Mouse (Mus musculus) thymus, postnatal 14 days (tissue): Measurements from ENCODE around the gene Fam181a.
A peak's percentile ranks its signal among the peaks of the same experiment; 100 is the strongest.

Source experiments
- DNase-seq: peaks from one replicate; pipeline ENCODE4 v3.0.0; 2021

The Fam181a gene

DNA sequence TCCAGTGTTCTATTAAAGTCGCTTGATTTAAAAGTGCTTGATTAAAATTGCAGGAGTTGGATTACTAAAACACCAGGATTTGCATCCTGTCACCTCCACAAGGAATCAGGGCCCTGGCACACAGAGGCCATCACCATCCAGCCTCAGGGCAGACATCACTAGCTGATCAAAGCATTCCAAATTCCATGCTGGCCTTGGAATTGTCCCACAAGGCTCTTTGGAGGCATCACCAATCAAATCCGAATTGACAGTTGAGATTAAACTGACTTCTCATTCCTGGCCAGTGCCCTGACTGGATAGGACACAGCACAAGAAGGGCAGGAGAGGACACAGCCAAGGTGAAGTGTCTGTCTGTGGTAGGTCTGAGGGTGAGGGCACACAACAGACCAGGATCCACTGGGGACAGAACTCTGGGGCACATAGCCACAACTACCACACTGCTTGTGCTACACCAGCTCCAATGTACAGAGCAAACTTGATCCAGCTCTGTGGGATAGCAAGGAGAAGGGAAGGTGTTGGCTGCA lies at the start of gene Fam181a:
Gene Fam181a (plus strand): TSS at position 232 of the 524 bp plus-strand sequence.
- no peak for DNase-seq

DNA sequence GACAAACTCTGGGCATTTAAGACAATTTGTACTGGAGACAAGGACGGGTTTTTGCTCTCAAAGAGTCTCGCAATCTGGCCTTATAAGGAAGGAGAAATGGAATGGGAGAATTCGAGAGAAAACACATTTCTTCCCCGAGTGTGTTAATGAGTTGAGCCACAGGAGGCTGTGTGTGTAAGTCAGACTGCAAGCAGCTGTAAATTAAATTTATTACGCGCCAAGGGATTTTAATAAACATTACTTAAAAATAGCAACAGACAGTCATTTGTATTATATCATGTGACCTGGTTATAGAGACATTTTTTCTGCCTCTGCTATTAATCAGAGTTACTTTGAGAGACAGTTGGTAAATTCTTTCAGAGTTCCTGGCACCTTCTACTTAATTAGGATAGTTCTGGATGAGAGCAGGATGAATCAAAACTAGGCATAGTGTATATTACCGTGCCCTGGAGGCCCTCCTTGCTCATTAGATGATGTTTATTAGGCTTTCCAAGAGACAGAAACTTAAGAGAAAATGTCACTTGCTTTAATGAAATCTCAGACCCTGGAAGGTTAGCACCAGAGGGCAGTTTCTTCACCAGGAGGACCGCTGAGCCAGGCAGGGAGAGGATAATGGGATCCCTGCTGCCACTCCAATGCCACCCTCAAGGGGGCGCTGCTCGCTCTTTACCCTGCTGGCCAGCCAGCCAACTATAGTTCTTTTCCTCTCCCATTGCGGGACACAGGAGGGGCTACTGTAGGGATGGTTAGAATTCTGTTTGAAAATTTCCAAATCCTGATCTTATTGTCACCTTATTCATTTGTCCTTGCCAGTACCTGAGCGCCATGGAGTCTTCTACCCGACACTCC lies 48.5 kb upstream of the Fam181a start:
- DNase-seq = peak; percentile 26

DNA sequence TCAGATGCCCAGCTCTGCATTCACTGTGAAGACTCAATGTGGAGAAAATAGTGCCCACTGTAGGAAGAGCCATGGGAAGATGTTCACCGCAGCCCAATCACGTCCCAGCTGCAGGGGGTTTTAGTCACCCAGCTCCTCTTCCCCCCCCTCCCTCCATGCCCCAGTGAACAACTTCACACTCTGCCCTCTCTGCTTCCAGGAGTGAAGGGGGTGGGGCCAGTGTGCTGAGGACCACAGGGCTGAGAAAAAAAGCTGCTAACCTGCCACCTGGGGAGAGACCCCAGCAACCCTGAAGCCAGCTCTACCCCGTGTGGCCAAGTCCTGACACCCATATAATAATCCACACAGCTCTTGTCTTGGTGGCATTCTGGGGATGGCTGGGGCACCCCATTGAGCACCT lies 44.2 kb upstream of the Fam181a start:
- DNase-seq = no peak

DNA sequence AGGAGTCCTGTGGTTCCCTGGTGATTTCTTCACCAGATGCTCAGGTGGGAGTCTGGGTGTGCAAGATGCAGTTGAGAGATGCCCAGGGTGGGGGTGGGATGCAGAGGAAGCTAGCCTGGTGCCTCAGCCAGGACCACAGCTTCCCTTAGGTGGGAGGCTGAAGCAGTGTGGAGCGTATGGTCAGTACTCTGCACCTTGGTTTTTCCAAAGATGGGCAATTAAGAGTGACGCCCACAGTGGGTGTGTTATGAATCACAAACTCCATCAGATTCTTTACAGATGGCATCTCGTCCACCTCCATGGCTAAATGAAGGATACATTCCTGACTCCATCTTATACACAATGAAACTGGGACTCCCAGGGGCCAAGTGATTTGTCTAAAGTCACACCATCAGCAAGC lies 38.6 kb upstream of the Fam181a start:
- DNase-seq = no peak

DNA sequence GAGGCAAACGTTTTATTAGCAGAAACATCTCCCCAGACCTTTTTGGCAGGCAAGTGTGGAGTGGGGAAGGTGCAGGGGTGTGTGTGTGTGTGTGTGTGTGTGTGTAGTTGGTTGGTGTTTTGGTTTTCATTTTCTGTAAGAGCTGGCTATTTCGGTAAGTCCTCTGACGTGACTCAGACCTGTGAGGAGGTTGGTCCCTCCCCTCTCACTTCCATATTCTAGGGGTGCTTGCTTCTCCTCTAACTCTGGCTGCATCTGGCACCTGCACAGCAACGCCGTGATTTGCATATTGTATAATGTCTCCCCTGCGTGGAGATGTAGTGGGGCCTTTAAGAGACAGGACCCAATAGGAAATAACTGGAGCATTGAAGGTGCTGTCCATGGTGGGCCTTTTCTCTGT lies 37.7 kb upstream of the Fam181a start:
- no peak for DNase-seq

DNA sequence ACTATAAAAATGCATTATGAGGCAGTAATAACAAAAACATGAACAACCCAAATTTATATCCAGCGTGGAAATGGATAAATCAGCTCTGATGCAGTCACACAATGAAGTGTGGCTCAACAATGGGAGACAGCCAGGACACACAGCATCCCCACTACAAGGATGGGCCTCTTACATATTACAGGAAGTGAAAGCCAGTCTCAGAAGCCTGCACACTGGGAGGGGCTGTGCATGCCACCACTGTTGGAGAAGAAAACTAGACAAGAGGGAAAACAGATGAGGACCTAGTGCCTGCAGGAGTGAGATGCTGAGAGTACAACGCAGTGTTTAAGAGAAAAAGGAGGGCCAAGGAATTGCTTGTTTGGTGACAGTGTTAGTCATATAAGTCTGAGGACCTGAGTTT lies 37.0 kb upstream of the Fam181a start:
- DNase-seq = no peak

DNA sequence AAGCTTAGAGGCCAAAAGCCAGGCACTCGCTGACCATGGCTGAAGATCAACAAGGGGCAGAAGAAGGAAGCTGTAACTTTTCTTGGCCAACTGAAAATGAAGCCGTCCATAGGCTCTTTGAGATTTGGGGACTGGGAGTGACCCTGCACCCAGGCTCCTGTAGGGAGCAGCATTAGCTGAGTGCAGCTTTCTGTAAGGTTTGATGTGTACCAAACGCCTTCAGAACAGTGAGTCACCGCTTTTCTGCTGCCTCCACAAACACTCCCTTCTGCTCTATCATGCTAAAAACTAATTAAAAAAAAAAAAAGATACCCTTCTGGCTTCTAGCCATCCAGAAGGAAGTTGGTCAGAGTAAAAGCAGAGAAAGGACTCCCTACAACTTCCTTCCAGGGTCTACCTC lies 34.4 kb upstream of the Fam181a start:
- DNase-seq = no peak

DNA sequence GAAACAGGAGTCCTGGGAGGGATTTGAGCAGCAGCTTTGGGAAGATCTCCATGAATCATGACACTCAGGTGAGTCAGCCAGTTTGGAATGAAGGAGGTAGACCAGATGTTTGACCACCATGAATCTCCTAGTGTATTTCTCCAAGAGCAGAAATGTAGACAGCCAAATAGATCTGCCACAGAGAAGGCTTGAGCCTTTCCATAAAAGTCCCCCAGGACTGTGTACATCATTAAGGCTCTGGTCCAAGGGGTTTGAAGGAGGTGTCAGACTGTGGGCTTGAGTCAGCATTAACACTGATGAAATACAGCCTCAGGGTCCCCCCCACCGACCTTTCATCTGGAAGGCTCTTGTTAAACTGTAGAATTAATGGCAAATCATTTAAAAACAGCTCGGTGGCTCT lies 29.3 kb upstream of the Fam181a start:
- DNase-seq = no peak

DNA sequence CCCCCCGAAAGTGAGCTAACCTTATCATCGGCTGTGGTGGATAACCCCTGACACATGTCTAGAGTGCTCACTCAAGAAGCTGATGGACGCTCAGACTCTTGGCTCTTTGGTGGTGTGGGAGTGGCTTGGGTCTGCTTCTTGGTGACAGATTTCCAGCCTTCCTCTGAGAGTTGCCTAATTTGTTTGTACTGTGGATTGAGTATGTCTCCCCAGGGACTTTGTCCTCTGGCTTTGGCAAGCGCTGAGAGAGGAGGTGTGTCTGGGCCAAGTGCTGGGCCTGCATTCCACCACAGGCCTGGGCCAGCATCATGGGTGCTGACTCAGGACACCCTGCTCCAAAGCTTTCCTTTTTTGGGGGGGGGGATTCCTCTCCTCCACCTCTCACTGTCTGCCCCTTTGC lies 28.9 kb upstream of the Fam181a start:
- no peak for DNase-seq

DNA sequence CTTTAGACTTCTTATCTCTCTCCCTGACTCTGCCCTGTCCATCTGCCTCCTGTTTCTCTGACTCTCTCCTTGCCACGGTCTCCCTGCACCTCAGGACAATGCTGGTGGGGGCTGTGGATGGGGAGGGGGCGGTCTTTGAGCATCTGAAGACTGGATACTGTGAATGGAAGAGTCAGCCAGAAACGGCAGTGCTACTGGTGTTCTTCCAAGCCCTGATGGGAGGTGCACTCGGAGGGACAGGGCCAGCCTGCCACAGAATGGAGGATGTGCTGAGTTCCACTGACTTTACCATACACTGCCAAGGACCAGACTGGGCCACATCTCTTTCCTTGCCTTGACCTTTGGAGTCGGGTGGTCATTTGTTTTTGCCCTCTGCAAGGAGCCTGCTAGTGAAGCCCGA lies 27.8 kb upstream of the Fam181a start:
- DNase-seq = no peak

DNA sequence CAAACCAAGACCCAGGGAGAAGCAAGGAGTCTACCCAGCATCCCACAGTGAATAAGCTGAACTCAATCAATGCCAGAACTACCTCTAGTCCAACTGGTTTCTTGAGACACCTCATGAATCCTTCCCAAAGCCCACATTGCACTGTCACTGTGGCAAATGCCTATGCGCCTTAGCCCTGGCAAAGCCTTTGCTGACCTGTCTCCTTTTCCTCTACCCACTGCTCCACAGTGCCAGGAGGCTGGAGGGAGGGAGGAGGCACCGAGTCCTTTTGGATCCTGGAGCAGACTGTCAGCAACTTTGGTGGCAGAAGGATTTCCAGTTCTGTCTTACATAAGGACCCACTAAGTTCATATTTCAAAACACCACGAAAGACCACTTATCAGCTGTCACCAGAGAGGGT lies 27.4 kb upstream of the Fam181a start:
- no peak for DNase-seq

DNA sequence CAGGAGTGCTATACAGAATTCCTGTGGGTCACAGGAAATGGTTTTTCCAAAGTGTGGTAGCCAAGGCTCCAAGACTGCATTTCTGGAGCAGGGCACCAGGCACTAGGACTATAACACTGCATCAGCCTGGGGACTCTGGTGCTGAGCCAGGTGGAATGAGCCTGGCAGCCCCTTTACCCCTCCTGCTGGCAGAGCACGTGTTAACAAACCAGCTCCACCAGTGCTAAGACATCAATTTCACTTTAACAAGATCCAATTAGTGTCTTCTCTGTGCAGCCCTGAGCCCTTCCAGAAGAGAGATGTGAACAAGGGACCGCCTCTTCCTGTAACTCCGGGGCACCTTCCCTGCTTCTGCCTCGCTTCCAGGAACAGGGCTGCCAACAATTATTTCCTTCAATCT lies 23.5 kb upstream of the Fam181a start:
- DNase-seq = no peak

DNA sequence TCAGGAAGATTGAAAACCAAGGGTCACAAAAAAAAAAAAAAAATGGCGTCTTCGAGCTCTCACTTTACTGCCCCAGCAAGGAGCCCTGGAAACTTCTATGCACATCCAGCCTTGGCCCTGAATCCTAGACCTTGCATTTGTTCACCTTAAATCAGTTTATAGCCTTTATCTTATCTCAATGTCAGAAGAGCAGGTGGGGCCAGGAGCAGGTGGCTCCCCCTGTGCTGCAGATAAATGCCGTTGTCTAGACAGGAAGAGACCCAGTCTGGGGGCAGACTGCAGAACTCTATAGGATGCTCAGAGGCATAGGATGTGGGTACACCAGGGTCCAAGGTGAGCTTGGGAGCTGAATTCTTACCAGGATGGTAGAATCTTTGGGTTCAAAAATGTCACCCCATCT lies 18.4 kb upstream of the Fam181a start:
- DNase-seq = peak; percentile 47

DNA sequence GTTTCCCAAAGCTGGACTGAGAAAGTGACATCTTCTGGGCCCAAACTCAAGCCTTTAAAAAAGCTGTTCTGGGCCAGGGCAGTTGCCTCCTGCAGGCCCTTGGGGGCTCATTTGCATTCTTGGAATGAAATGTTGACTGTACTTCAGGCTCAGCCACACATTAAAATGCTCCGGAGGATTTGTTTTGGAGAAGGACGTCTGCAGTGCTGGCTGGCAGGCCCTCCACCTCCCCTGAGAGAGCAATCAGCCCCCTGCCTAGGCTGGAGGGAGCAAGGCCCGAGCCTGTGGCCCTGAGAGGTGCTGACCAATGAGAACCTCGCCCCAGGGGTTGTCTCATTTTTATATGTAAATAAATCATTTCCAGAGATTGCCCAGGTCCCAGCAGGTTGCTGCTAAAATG lies 14.5 kb upstream of the Fam181a start:
- DNase-seq = no peak

DNA sequence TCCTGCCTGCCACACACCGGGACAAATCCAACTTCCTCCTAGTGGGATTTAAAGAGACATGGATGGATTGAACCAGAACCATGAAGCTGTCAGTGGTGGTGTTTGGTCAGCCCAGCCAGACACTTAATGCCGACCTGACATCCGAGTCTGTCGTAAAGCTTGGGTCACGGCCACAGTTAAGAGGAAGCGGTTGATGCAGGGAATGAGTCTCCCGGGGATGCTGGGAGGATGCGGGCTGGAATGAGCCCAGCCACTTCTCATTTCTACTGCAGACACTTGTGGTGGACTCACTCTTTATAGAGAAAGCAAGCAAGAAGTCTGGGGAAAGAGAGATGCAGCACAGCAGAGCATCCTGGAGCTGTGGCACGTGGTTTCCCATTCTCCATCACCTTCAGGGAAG lies 10.3 kb upstream of the Fam181a start:
- no peak for DNase-seq

DNA sequence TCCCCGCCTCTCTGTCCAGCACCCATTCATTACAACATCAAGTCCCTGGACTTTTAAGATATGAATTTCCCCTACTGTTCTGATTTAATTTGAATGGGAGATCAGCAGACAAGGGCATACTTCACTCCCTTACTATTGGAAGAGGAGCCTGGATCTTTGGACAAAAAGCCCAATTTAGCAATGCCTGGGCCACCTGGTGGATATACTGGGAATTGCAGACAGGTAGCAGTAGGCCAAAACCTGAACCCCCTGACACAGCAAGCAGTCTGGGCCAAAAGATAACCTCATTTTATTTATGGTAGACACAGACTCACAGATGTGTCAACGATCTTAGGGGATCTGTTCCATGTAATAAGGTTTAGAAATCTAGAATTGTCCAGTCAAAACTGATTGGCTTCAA lies 9.1 kb upstream of the Fam181a start:
- peak; percentile 60 for DNase-seq

DNA sequence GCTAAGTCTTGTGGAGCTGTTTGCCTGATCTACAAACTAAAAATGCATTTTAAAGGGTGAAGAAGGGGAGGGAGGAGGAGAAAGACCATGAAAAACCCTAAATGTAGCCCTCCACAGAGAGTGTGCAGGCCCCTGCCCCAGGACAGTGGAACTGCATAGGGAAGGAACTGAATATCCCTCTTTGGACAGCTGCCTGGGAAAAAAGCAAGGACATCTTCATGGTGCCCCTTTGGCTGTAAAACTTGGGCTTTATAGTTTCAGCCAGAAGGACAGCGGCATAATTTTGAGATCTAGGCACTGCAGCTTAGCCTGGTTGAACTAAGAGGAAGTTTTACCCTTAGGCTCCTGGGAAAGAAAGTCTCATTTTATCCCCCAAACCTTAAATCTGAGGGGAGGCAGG lies 7.8 kb upstream of the Fam181a start:
- no peak for DNase-seq

DNA sequence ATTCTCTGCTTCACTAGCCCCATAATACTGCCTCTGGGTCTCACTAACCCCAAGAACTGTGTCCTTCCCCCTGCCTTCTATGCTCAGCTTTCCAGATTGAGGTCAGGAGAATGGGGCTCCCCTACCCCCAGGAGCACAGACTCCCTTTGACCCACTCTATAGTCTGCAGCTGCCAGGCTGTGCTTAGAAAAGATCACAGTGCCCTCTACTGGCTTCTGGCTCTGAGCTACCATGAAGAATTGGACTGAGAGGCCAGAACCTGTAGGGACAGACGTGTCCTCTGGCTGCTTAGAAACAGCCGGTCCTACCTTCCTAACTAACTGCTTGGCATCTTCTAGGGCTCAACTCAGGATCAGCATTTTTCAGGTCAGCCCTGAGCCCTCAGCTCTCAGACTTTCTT lies 4.6 kb upstream of the Fam181a start:
- no peak for DNase-seq

DNA sequence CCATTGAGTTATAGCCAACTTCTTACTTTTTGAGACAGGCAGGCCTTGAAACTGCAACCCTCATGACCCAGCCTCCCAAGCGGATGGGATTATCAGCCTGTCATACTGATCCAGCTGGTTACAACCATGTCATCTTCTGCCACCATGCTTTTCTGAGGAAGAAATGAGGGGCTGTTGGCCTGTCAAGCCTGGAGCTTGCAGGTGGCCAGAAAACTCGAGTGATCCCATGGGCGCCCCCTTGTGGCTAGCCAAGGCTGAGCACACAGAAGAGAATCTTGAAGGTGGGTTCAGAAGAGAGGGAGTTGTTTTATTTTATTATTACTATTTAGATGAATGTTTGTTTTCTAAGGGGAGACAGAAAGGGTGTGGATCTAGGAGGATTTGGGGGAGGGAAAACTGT lies 4.1 kb upstream of the Fam181a start:
- DNase-seq = peak; percentile 70

DNA sequence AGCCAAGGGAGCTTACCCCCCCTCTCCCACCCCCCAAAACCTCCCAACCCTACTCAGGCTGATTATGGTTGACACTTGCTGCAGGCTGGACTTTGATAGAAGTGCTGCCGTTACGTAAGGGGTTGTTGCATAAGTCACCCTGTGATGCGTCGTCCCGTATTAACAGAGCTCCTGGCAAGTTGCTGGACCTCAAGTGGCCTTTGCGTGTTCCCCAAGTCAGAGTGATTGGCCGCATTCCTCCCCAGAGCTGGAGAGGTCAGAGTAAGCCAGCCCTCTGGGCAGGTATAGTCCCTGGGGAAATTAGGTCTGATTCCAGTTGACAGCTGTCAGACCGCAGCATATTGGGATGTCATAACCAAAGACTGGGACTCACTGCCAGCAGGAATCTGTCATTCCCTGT lies 1.1 kb downstream of the Fam181a start:
- no peak for DNase-seq

DNA sequence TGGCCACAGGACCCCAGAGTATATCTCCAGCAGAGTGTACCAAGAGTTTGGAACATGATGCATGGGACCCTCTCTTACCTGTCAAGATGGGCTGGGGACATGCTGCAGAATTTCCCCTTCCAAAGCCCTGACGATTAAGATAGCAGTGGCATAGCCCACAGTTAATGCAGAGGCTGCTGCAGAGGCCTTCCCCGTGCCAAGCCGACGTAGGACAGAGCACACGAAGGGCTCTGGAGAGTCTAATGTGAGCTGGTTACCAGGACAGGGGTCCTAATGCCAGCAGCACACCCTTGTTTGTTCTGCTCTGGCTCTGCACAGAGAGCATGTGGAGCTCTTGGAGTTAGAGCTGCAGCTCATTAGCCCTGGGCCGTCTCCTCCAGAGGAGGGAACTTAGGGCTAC lies 2.5 kb downstream of the Fam181a start:
- no peak for DNase-seq

DNA sequence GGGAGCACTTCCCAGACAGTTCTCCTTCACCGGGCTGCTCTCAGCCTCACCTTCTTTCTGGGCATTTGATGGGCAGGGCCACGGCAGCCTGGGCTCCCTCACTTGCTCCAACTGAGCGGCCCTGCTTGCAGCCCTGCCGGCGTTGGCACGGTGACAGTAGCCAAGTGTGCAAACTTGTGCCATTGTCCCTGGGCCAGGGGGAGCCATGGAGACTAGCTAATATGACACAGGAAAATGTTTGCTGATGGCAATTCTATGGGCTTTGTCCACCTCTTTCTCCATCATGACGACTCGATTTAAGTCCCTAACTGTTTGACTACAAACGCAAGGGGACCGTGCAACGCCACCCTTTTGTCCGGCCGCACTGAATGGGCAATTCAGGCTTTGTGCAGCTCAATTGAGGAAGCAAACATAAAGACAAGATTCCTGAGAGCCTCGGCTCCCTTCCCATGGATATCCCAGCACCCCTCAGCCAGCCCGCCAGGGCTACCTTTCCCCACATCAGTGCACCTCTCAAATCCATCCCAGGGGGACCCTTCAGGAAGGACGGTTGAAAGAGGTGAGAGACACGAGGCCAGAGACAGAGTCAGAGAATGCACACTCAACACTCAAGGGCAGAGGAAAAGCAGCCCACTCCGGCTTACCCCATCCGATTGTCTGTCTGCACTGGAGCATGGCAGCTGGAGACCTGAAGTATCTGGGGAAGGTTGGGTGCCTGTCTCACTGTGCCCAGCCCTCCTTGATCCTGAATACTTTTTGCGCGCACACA lies 3.3 kb downstream of the Fam181a start:
- no peak for DNase-seq

DNA sequence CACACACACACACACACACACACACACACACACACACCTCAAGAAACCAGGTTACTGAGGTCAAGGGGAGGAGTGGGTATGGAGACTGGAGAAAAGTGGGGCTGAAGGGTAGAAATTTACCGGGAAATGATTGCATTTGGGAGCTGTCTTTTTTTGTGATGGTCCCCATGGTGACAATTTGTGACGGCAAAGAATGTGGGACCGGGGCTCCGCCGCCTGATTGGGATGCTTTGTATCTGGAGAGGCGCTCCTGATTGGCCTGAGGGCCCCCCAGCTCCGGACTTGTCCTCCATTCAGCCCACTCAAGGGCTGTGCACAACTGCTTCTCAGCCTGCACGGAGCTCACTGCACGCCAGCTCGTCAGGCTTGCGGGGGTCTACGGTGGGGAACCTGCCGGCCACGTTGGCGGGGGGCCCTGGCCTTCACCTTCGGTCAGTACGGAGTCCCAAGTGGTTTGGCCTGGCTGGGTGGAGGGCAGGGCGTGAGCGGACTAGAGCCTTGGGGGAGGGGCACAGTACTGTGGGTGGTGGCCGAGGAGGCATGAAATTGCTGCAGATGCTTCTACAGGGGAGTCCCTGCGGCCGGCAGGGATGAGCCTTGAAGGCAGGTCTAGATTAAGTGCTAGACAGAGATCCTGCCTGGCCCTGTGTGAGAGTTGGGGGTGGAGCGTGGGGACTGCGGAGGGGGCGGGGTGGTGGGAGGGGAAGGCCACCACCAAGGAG lies 4.0 kb downstream of the Fam181a start:
- DNase-seq = no peak
